Mouse (Mus musculus): ENCODE results near the gene Tjp2.

DNA sequence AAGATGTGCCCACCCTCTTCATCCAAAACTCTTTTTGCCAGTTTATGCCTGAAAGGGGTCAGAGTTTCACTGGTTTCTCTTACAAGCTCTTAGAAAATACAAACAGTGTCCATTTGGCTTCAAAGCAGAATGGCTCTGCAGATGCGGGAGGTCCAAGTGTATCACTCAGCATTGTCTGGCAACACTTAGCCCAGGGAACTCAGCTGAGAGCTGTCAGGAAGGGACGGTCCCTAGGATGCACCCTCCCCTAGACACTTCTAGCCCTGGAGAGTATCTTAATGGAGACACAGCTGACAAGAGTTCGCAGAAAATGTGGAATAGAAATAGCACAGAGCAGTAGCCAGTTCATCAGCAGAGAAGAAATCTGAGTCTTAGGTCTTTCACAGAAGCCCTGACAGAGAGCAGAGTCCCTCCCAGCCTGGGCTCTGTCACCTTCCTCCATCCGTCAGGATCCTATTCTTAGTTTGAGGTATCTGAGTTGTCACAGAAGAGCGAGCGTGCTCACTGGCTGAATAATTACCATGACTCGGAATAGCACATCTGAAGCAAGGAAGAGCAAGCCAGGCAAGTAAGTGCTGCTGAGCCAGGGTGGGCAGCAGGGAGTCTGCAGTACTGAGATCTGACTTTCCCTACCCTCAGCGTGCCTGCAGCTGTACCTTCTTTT lies 144.3 kb downstream of the Tjp2 start:
- TF ChIP-seq POLR2A (IDR thresholded peaks at IDR 0.05; ENCODE audit: extremely low read depth, insufficient read depth, low read length) (no peak), CTCF (IDR thresholded peaks at IDR 0.05; ENCODE audit: extremely low read depth, insufficient read depth, low read length) (no peak)
